Mouse (Mus musculus) ES-E14 (cell line): ENCODE data around the gene Nr4a1. TPM values are rescaled to one million over a fixed set of nuclear protein-coding genes. Genes with fewer than 3 reads are reported as not detected.

ENCODE experiments used
- DNase-seq: peaks from one replicate; pipeline ENCODE4 v3.0.0-alpha.2; 2013; ENCODE audit warnings: low read depth, low spot score
- H3K27ac ChIP-seq: 2 replicates; pipeline ENCODE4 v1.5.1; 2012; ENCODE audit warnings: low read depth, mild to moderate bottlenecking, low read length, moderate library complexity, mixed read lengths; ENCODE audit not compliant: poor library complexity, insufficient read depth, severe bottlenecking
- H3K36me3 ChIP-seq: 2 replicates; pipeline ENCODE4 v1.6.1; 2012; ENCODE audit warnings: mild to moderate bottlenecking, low read length, moderate library complexity, mixed read lengths; ENCODE audit not compliant: control insufficient read depth, poor library complexity, insufficient read depth, severe bottlenecking
- H3K4me1 ChIP-seq, 2 experiments: fragments of 150-350 bp in 1 of 2; sonication (generic) in 1 of 2; 2 replicates each; pipeline ENCODE4 v1.6.1; 2012; ENCODE audit warnings: low read length in 2 of 2, mild to moderate bottlenecking in 1 of 2, mixed read lengths in 1 of 2; ENCODE audit not compliant: control insufficient read depth in 2 of 2, insufficient read depth in 2 of 2, poor library complexity in 1 of 2
- H3K4me3 ChIP-seq, 2 experiments: fragments of 150-350 bp in 1 of 2; sonication (generic) in 1 of 2; 2 replicates each; pipeline ENCODE4 v1.5.1; 2012; ENCODE audit warnings: low read length in 2 of 2, low read depth in 1 of 2, mild to moderate bottlenecking in 1 of 2, mixed read lengths in 1 of 2; ENCODE audit not compliant: insufficient read depth in 1 of 2, poor library complexity in 1 of 2, severe bottlenecking in 1 of 2
- H3K9ac ChIP-seq: 2 replicates; pipeline ENCODE4 v1.6.1; 2012; ENCODE audit warnings: low read depth, mild to moderate bottlenecking, low read length, mixed read lengths; ENCODE audit not compliant: poor library complexity, insufficient read depth, severe bottlenecking
- H3K9me3 ChIP-seq: fragments of 150-350 bp; sonication (generic); 2 replicates; pipeline ENCODE4 v1.6.1; 2012; ENCODE audit warnings: low read depth, mild to moderate bottlenecking, low read length; ENCODE audit not compliant: control insufficient read depth, insufficient read depth
- CHD2 ChIP-seq: IDR thresholded peaks from 2 replicates; pipeline ENCODE4 v1.6.1; 2014; ENCODE audit warnings: mild to moderate bottlenecking, low read depth, low read length, inconsistent platforms
- HCFC1 ChIP-seq: IDR thresholded peaks from 2 replicates; pipeline ENCODE4 v1.6.1; 2012; ENCODE audit warnings: low read length, inconsistent platforms, borderline replicate concordance; ENCODE audit not compliant: insufficient read depth
- MAFK ChIP-seq: IDR thresholded peaks from 2 replicates; pipeline ENCODE4 v1.6.1; 2014; ENCODE audit warnings: mild to moderate bottlenecking, low read depth, low read length, inconsistent platforms; ENCODE audit not compliant: insufficient read depth
- ZC3H11A ChIP-seq: IDR thresholded peaks from 2 replicates; pipeline ENCODE4 v1.6.1; 2012; ENCODE audit warnings: low read depth, mild to moderate bottlenecking, inconsistent platforms, low read length, borderline replicate concordance
- ZNF384 ChIP-seq: IDR thresholded peaks from 2 replicates; pipeline ENCODE4 v1.6.1; 2012; ENCODE audit warnings: low read depth, low read length, inconsistent platforms
- in situ Hi-C, 2 experiments: fragments of 600-800 bp; cut with MboI; formaldehyde crosslinking; loops; one replicate each; pipeline ENCODE4 v1.15.1; 2025; ENCODE audit warnings: low sequenced_read_pairs in 2 of 2, inconsistent platforms in 1 of 2; ENCODE audit not compliant: unreplicated experiment in 2 of 2
- total RNA-seq: library from RNA; depleted of rRNA; stranded (reverse); fragments of 300-350 nt; gene quantifications from 2 replicates; pipeline ENCODE4 v1.2.3, GENCODE M21; 2012

The Nr4a1 gene
- total RNA-seq, 1 experiment, result 12.1 TPM

GRCm38 (mm10) chr15:101293025-101293621 is 39.1 kb downstream of the Nr4a1 start, which contains the start of gene 6030408B16Rik:
Gene 6030408B16Rik, plus strand, starts transcription at chr15:101293212.
- in situ Hi-C loops, result no loop called here
- H3K9me3 ChIP-seq, result no peaks in the 10 kb centered on the region
- H3K4me1 ChIP-seq, result peaks cover 0 to 4% of the 10 kb centered on the region in 2 experiments; a peak in 1 of 4 replicates
- no peak within 1 kb of the TSS for H3K27ac ChIP-seq
- no peak for TF ChIP-seq MAFK
- TF ChIP-seq ZC3H11A, result no peak
- TF ChIP-seq ZNF384, result no peak
- no peak for TF ChIP-seq HCFC1
- H3K4me3 ChIP-seq, result no peak within 1 kb of the TSS
- peaks cover 23% of the 10 kb centered on the region for H3K36me3 ChIP-seq
- DNase-seq, result no peak
- H3K9ac ChIP-seq, result no peak within 1 kb of the TSS

- peaks cover 19% of the 10 kb centered on the region for H3K36me3 ChIP-seq
- no peak overlapping the region for H3K4me3 ChIP-seq
- H3K4me1 ChIP-seq, result peaks cover 0 to 4% of the 10 kb centered on the region in 2 experiments; a peak in 1 of 4 replicates
- H3K9ac ChIP-seq, result no peak overlapping the region
- H3K27ac ChIP-seq, result no peak overlapping the region
- no peak for DNase-seq
- in situ Hi-C loops, result no loop called here
- H3K9me3 ChIP-seq, result no peaks in the 10 kb centered on the region
- TF ChIP-seq ZC3H11A (no peak), ZNF384 (no peak), MAFK (no peak), HCFC1 (no peak), CHD2 (no peak)
Observed at GRCm38 (mm10) chr15:101294028-101294894, 40.2 kb downstream of the Nr4a1 start.

- TF ChIP-seq MAFK (no peak), ZC3H11A (no peak), ZNF384 (no peak), HCFC1 (no peak)
- H3K27ac ChIP-seq, result no peak overlapping the region
- no peak overlapping the region for H3K4me3 ChIP-seq
- H3K9me3 ChIP-seq, result no peaks in the 10 kb centered on the region
- peaks cover 0 to 4% of the 10 kb centered on the region in 2 experiments; a peak in 1 of 4 replicates for H3K4me1 ChIP-seq
- peaks cover 15% of the 10 kb centered on the region for H3K36me3 ChIP-seq
- H3K9ac ChIP-seq, result no peak overlapping the region
- in situ Hi-C loops, result no loop called here
- DNase-seq, result no peak
Observed at GRCm38 (mm10) chr15:101295106-101295505, 41.0 kb downstream of the Nr4a1 start.

GRCm38 (mm10) chr15:101295616-101296015 is 41.5 kb downstream of the Nr4a1 start:
- no peaks in the 10 kb centered on the region for H3K9me3 ChIP-seq
- H3K36me3 ChIP-seq, result peaks cover 10% of the 10 kb centered on the region
- in situ Hi-C loops, result no loop called here
- peaks cover 0 to 4% of the 10 kb centered on the region in 2 experiments; a peak in 1 of 4 replicates for H3K4me1 ChIP-seq
- TF ChIP-seq MAFK (no peak), ZNF384 (no peak), CHD2 (no peak), HCFC1 (no peak), ZC3H11A (no peak)
- H3K27ac ChIP-seq, result no peak overlapping the region
- no peak overlapping the region for H3K4me3 ChIP-seq
- DNase-seq, result no peak
- no peak overlapping the region for H3K9ac ChIP-seq
